Mouse (Mus musculus) frontal cortex, postnatal 10 days (tissue): ENCODE measurements around the gene Mphosph8.

ENCODE experiments used
- DNase-seq, 2 experiments: peaks; one replicate each; pipeline ENCODE4 v3.0.0; 2022; ENCODE audit warnings: low spot score in 2 of 2, mixed read lengths in 1 of 2

Gene Mphosph8

DNA sequence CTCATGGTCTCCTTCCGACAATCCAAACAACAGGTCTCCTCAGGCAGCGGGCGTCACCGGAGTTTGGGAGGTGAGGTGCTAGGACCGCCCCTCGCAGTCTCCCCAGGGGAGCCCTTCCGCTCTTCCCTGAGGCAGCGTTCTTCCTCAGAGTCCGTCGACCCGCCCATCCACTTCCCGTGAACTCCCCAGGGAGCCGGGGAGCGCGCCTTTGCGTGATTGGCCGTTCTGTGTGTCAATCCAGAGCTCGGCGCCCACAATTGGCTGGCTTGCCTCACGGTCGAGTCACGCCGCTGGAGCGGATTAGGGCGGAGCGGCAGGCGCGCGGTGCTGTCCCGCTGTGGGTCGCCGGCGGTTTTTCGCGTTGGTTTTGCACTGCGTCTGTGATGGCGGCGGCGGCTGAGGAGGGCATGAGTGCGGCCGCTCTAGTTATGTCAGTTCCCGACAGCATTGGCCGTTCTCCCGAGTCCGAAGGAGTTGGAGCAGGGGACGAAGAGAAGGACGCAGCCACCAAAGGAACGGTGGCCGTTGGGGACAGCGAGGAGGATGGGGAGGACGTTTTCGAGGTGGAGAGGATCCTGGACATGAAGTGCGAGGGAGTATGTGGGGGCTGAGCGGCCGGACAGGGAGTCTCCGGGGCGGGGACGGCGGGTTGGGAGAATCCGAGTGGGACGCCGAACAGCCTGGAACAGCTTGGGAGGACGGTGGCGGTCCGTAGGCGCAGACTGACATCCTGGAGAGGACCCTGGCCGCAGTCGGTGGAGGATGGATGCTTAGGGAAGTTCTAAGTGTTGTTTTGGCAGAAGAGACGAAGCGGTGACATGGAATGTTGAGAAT lies at the start of gene Mphosph8:
Gene Mphosph8, plus strand, starts transcription at position 280 of the 834 bp plus-strand sequence.
- DNase-seq: peak; percentile 98 to 100

DNA sequence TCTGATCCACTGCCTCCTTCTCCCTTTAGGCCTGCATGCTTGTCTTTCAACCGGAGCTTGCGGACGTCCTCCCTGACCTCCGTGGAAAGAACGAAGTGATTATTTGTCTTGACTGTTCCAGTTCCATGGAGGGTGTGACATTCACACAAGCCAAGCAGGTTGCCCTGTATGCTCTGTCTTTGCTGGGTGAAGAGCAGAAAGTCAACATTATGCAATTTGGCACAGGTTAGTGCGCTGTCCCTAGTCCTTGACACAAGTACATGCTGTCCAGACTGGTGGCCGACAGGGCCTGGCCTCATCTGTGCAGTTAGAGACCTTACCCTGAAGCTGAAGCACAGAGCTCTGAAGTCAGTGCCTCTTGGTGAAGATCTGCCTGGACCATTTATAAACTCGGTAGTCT lies 47.6 kb upstream of the Mphosph8 start:
- DNase-seq: no peak

- DNase-seq: no peak
Measured at GRCm38 (mm10) chr14:56626202-56626601, 41.8 kb upstream of the Mphosph8 start.

- DNase-seq: peak; percentile 8 to 11
Measured at GRCm38 (mm10) chr14:56628336-56628735, 39.7 kb upstream of the Mphosph8 start.

GRCm38 (mm10) chr14:56631109-56631508 lies 36.9 kb upstream of the Mphosph8 start:
- no peak for DNase-seq

- DNase-seq: no peak
Measured at GRCm38 (mm10) chr14:56647206-56647605, 20.8 kb upstream of the Mphosph8 start.

DNA sequence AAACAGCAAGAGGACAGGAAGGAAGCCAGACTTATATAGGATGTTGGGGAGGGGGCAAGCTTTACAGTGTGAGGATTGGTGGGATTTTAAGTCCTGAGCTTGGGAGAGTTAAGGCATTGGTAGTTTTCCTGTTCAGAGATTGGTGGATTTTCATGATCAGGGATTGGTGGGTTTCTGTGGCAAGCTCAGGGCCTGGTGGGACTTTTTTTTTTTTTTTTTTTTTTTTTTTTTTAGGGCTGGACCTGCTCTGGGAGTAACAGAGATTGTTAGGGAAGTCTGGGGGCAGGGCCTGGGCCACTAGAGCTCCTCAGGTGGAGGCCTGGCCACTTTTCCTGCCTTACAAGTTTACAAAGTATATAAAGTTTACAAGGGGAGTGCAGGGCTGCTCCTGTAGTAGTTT lies 18.6 kb upstream of the Mphosph8 start:
- no peak for DNase-seq

GRCm38 (mm10) chr14:56665651-56666050 lies 2.4 kb upstream of the Mphosph8 start:
- no peak for DNase-seq

DNA sequence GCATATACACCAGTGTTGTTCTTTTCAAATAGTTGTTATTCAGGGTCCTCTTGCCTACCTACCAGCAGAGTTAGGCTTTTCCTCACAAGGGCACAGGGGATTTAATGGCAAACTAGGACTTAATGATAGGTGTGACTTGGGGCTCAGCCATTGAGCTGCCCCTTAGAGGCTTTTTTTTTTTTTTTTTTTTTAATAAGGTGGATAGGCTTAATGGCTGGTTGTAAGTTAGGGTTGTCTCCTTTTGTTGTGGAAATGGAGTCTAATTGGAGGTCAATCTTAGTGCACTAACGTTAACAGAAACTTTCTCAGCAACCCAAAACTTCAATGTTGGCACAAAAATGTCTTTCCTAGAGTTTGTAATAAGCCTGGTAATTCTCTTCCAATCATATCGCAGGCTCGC lies 1.1 kb upstream of the Mphosph8 start:
- no peak for DNase-seq

GRCm38 (mm10) chr14:56669046-56669620 lies 1.1 kb downstream of the Mphosph8 start:
- no peak for DNase-seq

DNA sequence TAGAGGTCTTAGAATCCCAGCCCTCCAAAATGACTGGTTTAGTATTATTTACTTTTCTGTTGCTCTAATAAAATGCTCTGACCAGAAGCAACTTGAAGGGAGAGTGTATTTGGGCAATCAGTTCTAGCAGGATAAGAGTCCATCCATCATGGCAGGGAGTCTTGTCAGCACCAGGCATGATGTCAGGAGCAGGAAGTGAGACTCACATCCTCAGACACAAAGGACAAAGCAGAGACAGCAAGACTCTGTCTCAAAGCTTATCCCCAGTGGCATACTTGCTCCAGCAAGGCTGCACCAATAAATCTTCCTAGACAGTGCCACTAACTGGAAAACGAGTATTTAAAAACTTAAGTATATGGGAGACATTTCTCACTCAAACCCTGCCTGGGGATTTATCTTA lies 17.4 kb downstream of the Mphosph8 start:
- no peak for DNase-seq

GRCm38 (mm10) chr14:56689116-56689515 lies 21.1 kb downstream of the Mphosph8 start:
- no peak for DNase-seq

- no peak for DNase-seq
Measured at GRCm38 (mm10) chr14:56689766-56690165, 21.7 kb downstream of the Mphosph8 start.

- no peak for DNase-seq
Measured at GRCm38 (mm10) chr14:56695495-56695894, 27.4 kb downstream of the Mphosph8 start.

DNA sequence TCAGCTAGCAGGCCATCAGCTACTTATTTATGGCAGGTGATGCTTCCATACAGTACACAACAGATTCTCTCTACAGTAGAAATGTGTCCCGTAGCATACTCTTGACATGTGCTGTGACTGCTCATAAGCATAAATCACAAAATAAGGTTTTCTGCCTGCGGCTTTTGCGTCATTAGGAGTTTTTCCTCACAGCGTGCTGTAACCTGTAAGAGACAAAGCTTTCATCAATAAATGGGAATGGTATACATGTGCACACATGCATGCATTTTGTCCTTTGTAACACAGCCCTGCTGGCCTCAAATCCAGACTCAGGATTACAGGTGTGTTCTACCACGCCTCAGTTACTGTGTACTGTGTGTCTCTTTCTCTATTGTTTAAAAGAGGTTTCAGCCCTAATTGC lies 29.8 kb downstream of the Mphosph8 start:
- DNase-seq: no peak

GRCm38 (mm10) chr14:56702644-56703043 lies 34.6 kb downstream of the Mphosph8 start:
- no peak for DNase-seq

DNA sequence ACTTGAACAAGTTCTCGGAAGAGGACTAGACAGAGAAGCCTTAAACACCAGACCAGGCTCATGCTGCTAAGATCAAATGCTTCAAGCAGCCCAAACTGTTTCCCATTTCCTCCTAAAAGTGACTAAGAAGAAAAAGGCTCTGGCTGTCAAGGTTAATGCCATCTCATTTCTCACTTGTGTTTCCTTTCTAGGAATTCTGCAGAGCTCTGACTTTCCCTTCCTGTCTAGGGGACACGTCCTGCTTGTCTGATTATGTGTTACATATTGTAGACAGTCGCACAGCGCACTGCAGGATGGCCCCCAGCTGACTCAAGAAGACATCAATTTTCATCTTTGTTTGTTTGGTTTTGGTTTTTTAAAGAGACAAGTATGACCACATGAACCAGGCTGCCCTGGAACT lies 37.6 kb downstream of the Mphosph8 start:
- DNase-seq: no peak

DNA sequence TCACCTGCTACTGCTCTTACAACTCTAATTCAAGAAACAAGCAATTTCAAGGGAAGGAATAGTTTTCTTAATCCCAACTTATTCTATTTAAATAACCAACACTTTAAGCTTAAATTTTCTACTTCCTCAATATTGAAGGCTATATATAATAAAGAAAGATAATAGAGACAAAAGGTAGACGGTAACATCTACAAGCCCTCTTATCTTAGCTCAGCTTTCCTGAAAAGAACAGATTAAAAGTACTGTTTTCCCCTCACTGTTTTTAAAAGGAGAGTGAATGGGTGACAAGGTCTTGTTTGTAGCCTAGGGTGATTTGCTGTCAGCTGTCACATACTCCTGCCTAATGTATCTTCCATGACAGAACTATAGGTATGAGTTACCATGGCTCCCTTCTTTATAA lies 58.4 kb downstream of the Mphosph8 start:
- no peak for DNase-seq

GRCm38 (mm10) chr14:56740175-56740574 lies 72.1 kb downstream of the Mphosph8 start:
- no peak for DNase-seq
